Mouse (Mus musculus) thymus, postnatal 14 days (tissue): ENCODE measurements around the gene Rtl8a.
"Not testable (repeated sequence)": the region's sequence is repeated elsewhere in the genome, so short reads cannot be mapped to it uniquely, and the experiment has no call there.

Source experiments
- DNase-seq: peaks from one replicate; pipeline ENCODE4 v3.0.0; 2021

The Rtl8a gene

GRCm38 (mm10) chrX:53642980-53643961 lies at the start of gene Rtl8a:
TSS of gene Rtl8a (minus strand) at chrX:53643682.
- peak; percentile 73 for DNase-seq

GRCm38 (mm10) chrX:53693141-53693540 lies 49.7 kb upstream of the Rtl8a start:
- DNase-seq: no peak

- DNase-seq: no peak
These were observed 48.6 kb upstream of the Rtl8a start for GRCm38 (mm10) chrX:53692065-53692464.

DNA sequence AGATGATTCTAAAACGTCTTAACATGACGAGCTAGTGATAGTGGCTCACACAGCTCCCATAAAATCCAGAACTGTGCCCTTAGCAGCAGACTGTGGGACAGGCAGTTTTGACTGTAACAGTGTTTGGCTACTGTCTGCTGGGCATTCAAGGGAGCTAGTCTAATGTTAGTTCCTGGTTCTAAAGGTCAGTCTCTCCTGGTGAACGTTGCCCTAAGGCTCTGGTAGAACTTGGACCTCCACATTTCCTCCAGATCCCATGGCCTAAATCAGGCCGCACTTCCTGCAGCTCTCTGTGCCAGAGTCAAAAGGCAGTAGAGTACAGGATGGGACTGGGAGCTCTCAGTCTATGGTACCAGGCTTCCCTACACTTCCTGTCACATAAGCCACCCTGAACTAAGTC lies 41.2 kb upstream of the Rtl8a start:
- DNase-seq: not testable (repeated sequence)

DNA sequence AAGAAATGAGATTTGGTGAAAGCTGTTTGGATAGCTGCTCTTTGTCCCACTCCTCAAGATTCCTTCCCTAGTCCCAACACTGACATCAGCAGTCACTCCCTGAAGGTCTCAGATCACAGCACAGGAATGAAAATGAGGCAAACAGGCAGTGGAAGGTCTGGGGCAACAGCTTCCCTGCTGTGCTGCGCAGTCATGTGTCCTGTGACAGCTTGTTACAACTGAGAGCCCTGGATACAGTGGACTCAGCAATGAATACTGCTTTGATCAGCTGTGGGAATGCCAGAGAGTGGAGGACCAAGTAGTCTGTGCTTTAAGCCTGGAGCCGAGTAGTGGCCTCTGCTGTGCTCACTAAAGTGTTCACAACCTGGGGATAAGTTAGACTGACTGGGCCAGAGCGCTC lies 39.2 kb upstream of the Rtl8a start:
- not testable (repeated sequence) for DNase-seq

- peak; percentile 74 for DNase-seq
These were observed 33.5 kb upstream of the Rtl8a start for GRCm38 (mm10) chrX:53676943-53677342.

GRCm38 (mm10) chrX:53670696-53671095 lies 27.2 kb upstream of the Rtl8a start:
- DNase-seq: not testable (repeated sequence)

- peak; percentile 74 for DNase-seq
These were observed 26.8 kb upstream of the Rtl8a start, which contains the start of gene Rtl8b for GRCm38 (mm10) chrX:53670294-53670693. TSS of gene Rtl8b (minus strand) at chrX:53670408.

GRCm38 (mm10) chrX:53669557-53670270 lies 26.2 kb upstream of the Rtl8a start:
- not testable (repeated sequence) for DNase-seq

GRCm38 (mm10) chrX:53652917-53653316 lies 9.4 kb upstream of the Rtl8a start:
- DNase-seq: not testable (repeated sequence)

GRCm38 (mm10) chrX:53645885-53646284 lies 2.4 kb upstream of the Rtl8a start:
- no peak for DNase-seq

DNA sequence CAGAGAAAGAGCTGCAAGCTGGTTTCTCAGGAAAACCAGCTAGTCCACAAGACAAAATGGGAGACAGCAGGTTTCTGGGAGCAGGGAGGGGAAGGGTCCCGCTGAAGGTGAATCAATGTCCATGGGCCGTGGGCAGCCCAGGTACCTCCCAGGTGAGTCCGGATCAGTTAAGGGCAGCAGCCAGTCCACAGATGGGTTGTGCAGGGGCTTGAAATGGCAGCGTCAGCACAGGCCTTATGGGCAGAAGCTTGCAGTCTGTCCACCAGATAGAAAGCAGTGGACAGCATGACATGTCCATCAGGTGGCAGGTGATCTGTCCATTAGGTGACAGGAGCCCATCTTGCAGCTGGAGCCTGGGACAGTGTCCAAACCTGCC lies 890 bp downstream of the Rtl8a start:
- not testable (repeated sequence) for DNase-seq

DNA sequence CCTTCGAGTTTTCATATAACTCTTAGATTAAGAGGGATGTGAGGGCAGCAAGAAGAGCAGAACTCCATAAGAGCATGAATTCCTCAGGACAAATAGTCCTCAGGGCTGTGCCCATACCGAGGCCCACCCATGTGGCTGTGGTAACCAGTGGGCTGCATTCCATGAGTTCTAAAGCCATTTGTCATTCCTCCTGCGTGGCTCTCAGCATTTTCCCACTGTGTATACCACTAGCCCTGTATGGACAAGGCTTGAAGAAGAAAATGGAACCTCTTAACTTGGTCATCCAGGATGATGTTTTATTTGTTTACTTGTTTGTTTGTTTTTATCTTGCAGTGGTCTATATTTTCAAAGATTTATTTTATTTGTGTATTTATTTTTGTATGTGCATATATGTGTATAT lies 5.4 kb downstream of the Rtl8a start:
- not testable (repeated sequence) for DNase-seq

DNA sequence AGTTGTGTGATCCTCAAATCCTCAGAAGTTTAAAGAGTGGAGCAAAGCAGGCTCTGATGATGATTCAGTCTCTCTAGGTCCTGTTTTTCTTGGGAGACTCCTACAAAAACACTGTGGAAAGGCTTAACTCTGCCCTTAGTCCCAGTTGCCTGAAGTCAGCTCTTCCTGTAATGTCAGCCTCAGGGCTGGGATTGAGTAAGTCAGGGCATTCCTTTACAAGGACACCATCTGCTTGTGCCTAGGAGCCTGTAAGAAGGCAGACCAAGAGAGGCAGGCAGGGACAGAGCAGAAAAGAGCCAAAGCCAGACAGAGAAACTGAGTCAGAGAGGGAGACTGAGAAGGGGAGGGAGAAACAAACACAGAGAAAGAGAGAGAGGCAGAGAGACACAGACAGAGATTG lies 32.1 kb downstream of the Rtl8a start:
- DNase-seq: not testable (repeated sequence)

DNA sequence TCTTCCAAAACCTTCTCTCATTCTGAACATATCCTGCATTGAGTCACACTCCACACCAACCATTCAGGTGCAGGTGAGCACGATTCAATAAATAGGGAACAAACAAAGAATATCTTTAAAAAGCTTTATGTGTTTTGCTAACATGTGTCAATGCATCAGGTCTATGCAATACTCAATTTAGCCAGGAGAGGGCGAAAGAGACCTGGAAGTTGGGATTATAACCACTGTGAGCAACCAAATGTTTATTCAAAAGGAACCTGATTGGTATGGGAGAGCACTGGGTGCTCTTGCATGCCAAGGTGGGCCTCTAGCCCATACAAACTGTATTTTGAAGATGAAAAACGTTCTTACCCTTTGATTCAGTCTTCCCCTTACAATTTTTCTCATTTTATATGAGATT lies 32.9 kb downstream of the Rtl8a start:
- peak; percentile 66 for DNase-seq

DNA sequence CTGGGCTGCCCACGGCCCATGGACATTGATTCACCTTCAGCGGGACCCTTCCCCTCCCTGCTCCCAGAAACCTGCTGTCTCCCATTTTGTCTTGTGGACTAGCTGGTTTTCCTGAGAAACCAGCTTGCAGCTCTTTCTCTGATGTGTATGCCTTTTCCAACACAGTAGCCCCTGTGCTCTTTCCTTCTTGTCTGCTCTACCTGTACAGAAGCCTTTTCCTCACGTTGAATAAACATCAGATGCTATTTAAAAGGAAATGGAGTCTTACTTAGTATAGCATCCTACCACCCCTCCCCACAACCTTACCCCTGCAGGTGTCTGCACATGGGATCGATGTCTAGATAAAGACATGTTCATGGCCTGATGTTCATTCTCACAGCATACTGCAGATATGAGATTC lies 34.6 kb downstream of the Rtl8a start, which contains the start of gene Gm14597:
Gene Gm14597 (minus strand): TSS at position 101 of the 400 bp plus-strand sequence.
- DNase-seq: not testable (repeated sequence)

DNA sequence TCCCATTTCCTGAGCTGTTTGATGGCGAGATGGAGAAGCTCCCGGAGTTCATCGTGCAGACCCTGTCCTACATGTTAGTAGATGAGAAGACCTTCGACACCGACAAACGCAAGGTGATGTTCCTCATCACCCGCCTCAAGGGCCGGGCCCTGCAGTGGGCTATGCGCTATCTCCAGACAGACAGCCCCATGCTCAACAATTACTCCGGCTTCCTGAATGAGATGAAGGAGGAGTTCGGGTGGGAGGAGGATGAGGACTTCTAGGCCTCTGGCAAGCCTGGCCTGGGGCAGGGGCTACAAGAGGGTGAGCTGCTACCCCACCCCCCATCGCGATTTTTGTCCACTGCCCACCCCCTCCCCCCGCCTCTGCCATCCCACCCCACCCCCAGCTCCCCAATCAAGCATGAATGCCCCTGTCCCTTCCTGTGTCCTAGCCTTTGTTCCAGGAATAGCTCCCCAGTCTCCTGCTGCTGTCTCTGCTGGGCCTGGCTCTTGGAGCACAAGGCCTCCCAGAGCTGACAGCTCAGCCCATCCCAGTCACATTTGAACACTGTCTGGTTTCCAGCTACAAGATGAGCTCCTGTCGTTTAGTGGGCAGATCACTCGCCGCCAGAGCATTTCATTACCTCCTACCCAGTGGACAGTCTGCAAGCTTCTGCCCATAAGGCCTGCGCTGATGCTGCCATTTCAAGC lies 35.2 kb downstream of the Rtl8a start:
- DNase-seq: no peak

DNA sequence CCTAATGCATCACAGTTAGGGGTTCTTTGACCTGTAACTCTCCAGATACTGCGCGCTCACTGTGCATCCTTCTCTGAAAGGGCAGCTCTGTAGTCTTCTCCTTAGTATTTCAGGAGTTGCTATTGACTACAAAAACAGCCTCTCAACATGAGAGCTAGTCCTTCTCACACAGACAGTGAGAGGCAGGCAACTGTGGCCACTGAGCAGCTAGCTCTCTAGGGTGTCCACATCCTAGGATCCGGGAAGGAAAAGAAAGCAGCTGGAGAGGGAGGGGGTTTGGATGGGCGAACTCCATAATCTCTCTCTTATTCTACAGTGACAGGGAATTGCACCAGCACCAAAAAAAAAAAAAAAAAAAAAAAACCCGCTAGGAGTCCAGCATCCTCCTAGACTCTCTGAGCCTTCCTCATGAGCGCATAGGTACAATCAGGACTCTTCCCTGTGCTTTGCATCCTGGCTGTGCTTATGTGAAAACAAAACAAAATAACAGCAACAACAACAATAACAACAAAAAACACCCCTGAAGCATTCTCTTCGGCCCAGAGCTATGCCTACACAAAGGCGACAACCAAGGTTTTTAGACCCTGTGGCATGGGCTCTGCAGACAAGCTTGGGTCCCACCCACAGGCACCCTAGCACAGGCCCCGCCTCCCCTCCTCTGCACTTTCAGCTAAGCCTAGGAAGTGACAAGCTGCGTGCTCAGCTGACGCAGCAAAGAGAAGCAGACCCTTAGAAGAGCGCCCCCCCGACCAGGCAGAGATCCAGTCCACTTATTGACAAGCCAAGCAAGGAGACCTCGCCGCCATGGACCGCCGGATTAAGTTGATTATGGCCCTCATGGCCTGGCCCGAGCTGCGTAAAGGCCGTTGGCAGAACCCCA lies 36.0 kb downstream of the Rtl8a start, which contains the start of gene Rtl8c:
Gene Rtl8c (plus strand): TSS at position 791 of the 880 bp plus-strand sequence.
- peak; percentile 80 for DNase-seq

GRCm38 (mm10) chrX:53606176-53606575 lies 37.3 kb downstream of the Rtl8a start:
- not testable (repeated sequence) for DNase-seq

- peak; percentile 59 for DNase-seq
These were observed 43.5 kb downstream of the Rtl8a start for GRCm38 (mm10) chrX:53599993-53600392.
